Mouse (Mus musculus) layer of hippocampus, adult 9-10 months (tissue): Measurements from ENCODE around the gene Ifna6.
A peak's percentile ranks its signal among the peaks of the same experiment; 100 is the strongest.
"Not testable (repeated sequence)": the region's sequence is repeated elsewhere in the genome, so short reads cannot be mapped to it uniquely, and the experiment has no call there.

Experiments
- DNase-seq: peaks from one replicate; pipeline ENCODE4 v3.0.0; 2022; ENCODE audit warnings: low spot score

Gene Ifna6

DNA sequence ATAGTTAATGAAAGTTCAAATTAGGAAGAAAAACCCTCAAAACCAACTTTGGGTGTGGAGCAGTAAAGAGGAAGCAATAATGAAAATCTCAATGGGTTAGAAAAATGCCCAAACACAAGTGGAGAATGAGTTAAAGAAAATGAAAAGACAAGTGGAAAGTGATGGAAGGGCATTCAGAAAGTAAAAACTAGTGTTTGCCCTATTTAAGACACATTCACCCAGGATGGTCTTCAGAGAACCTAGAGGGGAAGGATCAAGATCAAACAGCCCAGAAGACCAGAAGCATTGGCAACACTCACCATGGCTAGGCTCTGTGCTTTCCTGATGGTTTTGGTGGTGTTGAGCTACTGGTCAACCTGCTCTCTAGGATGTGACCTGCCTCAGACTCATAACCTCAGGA, at the start of gene Ifna6:
TSS of gene Ifna6 (plus strand) at position 301 of the 400 bp plus-strand sequence.
- not testable (repeated sequence) for DNase-seq

DNA sequence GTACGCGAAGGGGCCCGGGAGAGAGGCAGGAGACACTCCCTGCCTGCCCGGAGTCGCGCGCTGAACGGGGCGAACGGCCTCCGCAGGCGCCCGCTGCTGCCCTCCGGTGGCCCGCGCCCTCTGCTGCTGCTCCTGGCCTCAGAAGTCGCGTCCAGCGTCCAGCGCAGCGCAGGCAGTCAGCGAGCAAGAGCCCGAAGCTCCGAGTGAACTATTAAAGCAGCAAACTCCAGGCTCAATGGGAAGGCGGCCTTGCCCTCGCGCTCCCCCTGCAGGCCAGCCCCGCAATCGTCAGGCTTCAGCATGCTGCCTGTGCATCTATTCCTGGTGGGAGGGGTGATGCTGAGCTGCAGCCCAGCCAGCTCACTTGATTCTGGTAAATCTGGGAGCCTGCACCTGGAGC, 47.7 kb upstream of the Ifna6 start, which contains the start of gene Gm13272:
TSS of gene Gm13272 (plus strand) at position 301 of the 400 bp plus-strand sequence.
- not testable (repeated sequence) for DNase-seq

DNA sequence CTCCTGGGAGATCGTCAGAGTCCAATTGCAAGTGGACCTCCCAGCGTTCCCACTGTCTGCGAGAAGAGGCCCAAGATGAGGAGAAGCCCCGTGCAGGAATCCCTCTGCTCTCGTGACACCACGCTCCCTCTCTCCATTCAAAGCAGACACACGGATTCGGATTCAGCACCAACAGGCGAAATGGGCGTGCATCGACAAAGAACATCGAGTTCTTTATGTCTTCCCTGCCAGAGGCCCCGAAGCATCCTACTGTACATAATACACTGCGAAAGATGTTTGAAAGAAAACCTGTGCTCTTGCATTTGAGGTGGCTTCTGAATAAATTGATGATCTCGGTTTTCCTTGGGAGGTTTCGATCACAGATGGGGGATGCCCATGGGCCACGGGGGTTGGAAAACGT, 46.9 kb upstream of the Ifna6 start:
- not testable (repeated sequence) for DNase-seq

DNA sequence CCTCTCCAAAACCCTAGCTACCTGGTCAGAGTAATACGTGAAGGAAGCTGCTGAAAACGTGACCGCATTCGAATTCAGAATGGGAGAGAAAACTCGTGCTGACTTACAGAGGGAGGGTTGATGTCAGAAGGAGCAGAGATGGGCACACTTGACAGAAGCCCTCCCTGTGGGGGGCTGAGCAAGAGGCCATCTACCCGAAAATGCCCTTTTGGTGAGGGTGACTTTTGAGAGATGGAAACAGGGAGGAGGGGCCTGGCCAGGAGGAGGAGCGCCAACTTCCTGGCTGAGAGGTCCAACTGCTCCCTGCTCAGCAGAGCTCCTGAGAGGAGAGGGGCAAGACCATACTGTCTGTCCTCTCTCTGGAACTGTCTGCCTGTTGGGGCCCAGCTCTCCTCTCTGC, 45.4 kb upstream of the Ifna6 start, which contains the start of gene Ifnz:
TSS of gene Ifnz (plus strand) at position 301 of the 400 bp plus-strand sequence.
- DNase-seq, result not testable (repeated sequence)

DNA sequence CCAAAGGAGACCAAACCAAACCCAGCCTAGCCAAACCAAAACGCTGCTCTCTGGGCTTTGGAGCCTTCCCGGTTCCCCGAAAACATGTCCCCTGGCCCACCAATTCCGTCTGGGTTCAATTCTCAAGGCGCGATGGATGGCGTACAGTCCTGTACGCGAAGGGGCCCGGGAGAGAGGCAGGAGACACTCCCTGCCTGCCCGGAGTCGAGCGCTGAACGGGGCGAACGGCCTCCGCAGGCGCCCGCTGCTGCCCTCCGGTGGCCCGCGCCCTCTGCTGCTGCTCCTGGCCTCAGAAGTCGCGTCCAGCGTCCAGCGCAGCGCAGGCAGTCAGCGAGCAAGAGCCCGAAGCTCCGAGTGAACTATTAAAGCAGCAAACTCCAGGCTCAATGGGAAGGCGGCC, 44.9 kb upstream of the Ifna6 start:
- not testable (repeated sequence) for DNase-seq

DNA sequence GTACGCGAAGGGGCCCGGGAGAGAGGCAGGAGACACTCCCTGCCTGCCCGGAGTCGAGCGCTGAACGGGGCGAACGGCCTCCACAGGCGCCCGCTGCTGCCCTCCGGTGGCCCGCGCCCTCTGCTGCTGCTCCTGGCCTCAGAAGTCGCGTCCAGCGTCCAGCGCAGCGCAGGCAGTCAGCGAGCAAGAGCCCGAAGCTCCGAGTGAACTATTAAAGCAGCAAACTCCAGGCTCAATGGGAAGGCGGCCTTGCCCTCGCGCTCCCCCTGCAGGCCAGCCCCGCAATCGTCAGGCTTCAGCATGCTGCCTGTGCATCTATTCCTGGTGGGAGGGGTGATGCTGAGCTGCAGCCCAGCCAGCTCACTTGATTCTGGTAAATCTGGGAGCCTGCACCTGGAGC, 41.8 kb upstream of the Ifna6 start, which contains the start of gene Gm13276:
TSS of gene Gm13276 (plus strand) at position 301 of the 400 bp plus-strand sequence.
- DNase-seq, result not testable (repeated sequence)

DNA sequence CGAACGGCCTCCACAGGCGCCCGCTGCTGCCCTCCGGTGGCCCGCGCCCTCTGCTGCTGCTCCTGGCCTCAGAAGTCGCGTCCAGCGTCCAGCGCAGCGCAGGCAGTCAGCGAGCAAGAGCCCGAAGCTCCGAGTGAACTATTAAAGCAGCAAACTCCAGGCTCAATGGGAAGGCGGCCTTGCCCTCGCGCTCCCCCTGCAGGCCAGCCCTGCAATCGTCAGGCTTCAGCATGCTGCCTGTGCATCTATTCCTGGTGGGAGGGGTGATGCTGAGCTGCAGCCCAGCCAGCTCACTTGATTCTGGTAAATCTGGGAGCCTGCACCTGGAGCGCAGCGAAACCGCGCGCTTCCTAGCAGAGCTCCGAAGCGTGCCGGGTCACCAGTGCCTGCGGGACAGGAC, 38.8 kb upstream of the Ifna6 start, which contains the start of gene Gm13277:
TSS of gene Gm13277 (plus strand) at position 231 of the 400 bp plus-strand sequence.
- DNase-seq, result peak; percentile 58

DNA sequence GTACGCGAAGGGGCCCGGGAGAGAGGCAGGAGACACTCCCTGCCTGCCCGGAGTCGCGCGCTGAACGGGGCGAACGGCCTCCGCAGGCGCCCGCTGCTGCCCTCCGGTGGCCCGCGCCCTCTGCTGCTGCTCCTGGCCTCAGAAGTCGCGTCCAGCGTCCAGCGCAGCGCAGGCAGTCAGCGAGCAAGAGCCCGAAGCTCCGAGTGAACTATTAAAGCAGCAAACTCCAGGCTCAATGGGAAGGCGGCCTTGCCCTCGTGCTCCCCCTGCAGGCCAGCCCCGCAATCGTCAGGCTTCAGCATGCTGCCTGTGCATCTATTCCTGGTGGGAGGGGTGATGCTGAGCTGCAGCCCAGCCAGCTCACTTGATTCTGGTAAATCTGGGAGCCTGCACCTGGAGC, 36.0 kb upstream of the Ifna6 start, which contains the start of gene Gm13278:
TSS of gene Gm13278 (plus strand) at position 301 of the 400 bp plus-strand sequence.
- not testable (repeated sequence) for DNase-seq

DNA sequence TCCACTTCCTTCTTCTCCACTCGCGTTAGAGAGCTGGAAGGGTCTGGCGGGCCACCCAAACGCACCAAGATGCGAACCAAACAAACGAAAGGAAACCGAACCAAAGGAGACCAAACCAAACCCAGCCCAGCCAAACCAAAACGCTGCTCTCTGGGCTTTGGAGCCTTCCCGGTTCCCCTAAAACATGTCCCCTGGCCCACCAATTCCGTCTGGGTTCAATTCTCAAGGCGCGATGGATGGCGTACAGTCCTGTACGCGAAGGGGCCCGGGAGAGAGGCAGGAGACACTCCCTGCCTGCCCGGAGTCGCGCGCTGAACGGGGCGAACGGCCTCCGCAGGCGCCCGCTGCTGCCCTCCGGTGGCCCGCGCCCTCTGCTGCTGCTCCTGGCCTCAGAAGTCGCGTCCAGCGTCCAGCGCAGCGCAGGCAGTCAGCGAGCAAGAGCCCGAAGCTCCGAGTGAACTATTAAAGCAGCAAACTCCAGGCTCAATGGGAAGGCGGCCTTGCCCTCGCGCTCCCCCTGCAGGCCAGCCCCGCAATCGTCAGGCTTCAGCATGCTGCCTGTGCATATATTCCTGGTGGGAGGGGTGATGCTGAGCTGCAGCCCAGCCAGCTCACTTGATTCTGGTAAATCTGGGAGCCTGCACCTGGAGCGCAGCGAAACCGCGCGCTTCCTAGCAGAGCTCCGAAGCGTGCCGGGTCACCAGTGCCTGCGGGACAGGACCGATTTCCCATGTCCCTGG, 33.1 kb upstream of the Ifna6 start, which contains the start of gene Gm13275:
TSS of gene Gm13275 (plus strand) at position 552 of the 740 bp plus-strand sequence.
- DNase-seq, result peak; percentile 42

DNA sequence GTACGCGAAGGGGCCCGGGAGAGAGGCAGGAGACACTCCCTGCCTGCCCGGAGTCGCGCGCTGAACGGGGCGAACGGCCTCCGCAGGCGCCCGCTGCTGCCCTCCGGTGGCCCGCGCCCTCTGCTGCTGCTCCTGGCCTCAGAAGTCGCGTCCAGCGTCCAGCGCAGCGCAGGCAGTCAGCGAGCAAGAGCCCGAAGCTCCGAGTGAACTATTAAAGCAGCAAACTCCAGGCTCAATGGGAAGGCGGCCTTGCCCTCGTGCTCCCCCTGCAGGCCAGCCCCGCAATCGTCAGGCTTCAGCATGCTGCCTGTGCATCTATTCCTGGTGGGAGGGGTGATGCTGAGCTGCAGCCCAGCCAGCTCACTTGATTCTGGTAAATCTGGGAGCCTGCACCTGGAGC, 30.1 kb upstream of the Ifna6 start, which contains the start of gene Gm13279:
TSS of gene Gm13279 (plus strand) at position 301 of the 400 bp plus-strand sequence.
- DNase-seq, result not testable (repeated sequence)

DNA sequence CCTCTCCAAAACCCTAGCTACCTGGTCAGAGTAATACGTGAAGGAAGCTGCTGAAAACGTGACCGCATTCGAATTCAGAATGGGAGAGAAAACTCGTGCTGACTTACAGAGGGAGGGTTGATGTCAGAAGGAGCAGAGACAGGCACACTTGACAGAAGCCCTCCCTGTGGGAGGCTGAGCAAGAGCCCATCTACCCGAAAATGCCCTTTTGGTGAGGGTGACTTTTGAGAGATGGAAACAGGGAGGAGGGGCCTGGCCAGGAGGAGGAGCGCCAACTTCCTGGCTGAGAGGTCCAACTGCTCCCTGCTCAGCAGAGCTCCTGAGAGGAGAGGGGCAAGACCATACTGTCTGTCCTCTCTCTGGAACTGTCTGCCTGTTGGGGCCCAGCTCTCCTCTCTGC, 27.9 kb upstream of the Ifna6 start, which contains the start of gene Gm13285:
TSS of gene Gm13285 (plus strand) at position 301 of the 400 bp plus-strand sequence.
- DNase-seq, result not testable (repeated sequence)

DNA sequence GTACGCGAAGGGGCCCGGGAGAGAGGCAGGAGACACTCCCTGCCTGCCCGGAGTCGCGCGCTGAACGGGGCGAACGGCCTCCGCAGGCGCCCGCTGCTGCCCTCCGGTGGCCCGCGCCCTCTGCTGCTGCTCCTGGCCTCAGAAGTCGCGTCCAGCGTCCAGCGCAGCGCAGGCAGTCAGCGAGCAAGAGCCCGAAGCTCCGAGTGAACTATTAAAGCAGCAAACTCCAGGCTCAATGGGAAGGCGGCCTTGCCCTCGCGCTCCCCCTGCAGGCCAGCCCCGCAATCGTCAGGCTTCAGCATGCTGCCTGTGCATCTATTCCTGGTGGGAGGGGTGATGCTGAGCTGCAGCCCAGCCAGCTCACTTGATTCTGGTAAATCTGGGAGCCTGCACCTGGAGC, 24.3 kb upstream of the Ifna6 start, which contains the start of gene Gm13287:
TSS of gene Gm13287 (plus strand) at position 301 of the 400 bp plus-strand sequence.
- not testable (repeated sequence) for DNase-seq

DNA sequence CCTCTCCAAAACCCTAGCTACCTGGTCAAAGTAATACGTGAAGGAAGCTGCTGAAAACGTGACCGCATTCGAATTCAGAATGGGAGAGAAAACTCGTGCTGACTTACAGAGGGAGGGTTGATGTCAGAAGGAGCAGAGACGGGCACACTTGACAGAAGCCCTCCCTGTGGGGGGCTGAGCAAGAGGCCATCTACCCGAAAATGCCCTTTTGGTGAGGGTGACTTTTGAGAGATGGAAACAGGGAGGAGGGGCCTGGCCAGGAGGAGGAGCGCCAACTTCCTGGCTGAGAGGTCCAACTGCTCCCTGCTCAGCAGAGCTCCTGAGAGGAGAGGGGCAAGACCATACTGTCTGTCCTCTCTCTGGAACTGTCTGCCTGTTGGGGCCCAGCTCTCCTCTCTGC, 22.0 kb upstream of the Ifna6 start, which contains the start of gene Gm13288:
TSS of gene Gm13288 (plus strand) at position 301 of the 400 bp plus-strand sequence.
- not testable (repeated sequence) for DNase-seq

DNA sequence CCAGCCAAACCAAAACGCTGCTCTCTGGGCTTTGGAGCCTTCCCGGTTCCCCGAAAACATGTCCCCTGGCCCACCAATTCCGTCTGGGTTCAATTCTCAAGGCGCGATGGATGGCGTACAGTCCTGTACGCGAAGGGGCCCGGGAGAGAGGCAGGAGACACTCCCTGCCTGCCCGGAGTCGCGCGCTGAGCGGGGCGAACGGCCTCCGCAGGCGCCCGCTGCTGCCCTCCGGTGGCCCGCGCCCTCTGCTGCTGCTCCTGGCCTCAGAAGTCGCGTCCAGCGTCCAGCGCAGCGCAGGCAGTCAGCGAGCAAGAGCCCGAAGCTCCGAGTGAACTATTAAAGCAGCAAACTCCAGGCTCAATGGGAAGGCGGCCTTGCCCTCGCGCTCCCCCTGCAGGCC, 21.5 kb upstream of the Ifna6 start:
- DNase-seq, result not testable (repeated sequence)

DNA sequence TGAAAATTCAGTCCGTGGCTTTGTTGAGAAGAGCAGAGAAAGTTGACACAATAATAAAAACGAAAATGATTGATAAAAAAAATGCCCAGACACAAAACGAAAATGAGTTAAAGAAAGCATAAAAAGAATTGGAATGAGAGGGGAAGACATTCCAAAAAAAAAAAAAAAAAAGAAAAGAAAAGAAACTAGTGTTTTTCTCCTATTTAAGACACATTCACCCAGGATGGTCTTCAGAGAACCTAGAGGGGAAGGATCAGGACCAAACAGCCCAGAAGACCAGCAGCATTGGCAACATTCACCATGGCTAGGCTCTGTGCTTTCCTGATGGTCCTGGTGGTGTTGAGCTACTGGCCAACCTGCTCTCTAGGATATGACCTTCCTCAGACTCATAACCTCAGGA, 11.3 kb upstream of the Ifna6 start, which contains the start of gene Ifna7:
TSS of gene Ifna7 (plus strand) at position 301 of the 400 bp plus-strand sequence.
- no peak for DNase-seq

DNA sequence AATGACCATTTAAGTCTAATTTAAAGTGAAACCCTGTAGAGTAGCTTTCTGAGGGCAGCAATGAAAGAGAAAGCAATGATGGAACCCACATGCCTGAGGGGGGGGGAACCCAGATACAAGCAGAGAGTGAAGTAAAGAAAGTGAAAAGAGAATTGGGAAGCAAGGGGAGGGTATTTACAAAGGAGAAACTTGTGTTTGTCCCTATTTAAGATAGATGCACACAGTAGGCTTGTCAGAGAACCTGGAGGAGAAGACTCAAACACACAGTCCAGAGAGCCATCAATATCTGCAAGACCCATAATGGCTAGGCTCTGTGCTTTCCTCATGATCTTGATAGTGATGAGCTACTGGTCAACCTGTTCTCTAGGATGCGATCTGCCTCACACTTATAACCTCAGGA, 7.6 kb upstream of the Ifna6 start, which contains the start of gene Ifna11:
TSS of gene Ifna11 (plus strand) at position 301 of the 400 bp plus-strand sequence.
- DNase-seq, result no peak

DNA sequence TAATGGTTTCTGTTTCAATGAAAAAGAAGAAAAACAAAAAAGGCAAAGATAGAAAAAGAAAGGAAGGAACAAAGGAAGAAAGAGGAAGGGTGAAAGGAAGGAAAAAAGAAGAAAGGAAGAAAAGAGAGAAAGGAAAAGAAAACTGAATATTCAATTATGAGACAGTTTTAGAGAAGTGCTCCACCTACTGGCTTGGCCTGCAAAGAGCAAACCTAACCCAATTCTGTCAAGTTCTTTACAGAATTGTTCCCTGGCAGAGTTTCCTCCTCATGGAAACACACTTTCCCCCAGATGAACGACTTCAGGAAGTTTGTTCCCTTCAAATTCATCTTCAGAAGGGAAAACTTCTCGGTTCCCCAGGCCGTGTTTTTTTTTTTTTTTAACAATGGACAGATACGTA, 4.2 kb upstream of the Ifna6 start:
- no peak for DNase-seq

DNA sequence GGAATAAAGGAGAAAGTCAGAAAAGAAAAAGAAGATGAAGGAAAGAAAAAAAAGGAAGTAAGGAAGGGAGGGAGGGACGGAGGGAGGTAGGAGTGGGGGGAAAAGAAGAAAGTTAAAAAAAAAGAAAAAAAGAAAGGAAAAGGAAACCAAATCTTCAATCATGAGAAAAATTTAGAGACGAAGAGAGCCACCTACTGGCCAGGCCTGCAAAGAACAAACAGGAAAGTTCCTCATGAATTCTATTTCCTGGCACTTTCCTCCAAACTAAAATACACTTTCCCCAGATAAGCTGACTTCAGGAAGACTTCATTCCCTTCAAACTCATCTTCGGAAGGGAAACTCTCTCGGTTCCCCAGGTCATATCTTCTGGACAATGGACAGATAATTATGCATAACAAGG, 3.3 kb downstream of the Ifna6 start:
- DNase-seq, result no peak

DNA sequence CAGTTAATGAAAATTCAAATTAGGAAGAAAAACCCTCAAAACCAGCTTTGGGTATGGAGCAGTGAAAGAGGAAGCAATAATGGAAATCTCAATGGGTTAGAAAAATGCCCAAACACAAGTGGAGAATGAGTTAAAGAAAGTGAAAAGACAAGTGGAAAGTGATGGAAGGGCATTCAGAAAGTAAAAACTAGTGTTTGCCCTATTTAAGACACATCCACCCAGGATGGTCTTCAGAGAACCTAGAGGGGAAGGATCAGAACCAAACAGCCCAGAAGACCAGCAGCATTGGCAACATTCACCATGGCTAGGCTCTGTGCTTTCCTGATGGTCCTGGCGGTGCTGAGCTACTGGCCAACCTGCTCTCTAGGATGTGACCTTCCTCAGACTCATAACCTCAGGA, 8.0 kb downstream of the Ifna6 start, which contains the start of gene Ifna5:
TSS of gene Ifna5 (plus strand) at position 301 of the 400 bp plus-strand sequence.
- not testable (repeated sequence) for DNase-seq

DNA sequence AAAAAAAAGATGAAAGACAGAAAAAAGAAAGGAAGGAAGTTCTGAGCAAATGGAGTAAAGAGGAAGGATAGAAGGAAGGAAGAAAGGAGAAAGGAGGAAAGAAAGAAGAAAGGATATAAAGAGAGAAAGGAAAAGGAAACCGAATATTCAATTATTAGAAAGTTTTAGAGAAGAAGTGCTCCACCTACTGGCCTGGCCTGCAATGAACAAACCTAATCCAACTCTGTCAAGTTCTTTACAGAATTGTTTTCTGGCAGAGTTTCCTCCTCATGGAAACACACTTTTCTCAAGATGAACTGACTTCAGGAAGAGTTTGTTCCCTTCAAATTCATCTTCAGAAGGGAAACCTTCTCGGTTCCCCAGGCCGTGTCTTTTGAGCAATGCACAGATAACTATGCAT, 11.6 kb downstream of the Ifna6 start:
- no peak for DNase-seq

DNA sequence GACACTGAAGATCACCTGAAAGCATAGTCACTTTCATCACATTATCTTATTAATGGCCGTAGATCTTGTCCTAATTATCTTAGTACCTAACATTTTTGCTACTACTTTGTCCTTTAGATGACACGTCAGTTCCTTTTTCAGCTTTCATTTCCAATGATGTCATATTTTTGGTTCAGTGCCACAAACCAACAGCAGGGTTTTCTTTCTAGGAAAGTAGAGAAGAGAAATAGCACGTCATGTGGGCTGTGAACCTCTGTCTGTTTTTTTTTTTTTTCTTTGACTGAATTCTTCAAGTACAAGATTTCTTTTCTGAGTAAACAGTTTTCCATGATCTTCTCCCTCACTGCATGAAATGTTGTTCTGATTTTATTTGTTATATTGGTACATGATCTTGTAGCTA, 12.8 kb downstream of the Ifna6 start:
- DNase-seq, result no peak

DNA sequence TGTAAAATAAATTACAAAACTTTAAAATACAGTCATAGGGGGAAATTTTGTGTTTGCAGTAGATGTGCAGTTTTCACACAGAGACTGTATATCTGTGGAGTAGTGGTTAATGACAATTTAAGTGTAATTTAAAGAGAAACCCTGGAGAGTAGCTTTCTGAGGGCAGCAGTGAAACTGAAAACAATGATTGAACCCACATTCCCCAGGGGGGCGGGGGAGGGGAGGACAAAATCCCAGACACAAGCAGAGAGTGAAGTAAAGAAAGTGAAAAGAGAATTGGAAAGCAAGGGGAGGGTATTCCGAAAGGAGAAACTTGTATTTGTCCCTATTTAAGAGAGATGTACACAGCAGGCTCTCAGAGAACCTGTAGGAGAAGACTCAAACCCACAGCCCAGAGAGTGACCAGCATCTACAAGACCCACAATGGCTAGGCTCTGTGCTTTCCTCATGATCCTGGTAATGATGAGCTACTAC, 14.3 kb downstream of the Ifna6 start, which contains the start of gene Ifna4:
TSS of gene Ifna4 (plus strand) at position 424 of the 474 bp plus-strand sequence.
- no peak for DNase-seq
